Mouse (Mus musculus): ENCODE measurements around the gene Bet1l.

The Bet1l gene

DNA sequence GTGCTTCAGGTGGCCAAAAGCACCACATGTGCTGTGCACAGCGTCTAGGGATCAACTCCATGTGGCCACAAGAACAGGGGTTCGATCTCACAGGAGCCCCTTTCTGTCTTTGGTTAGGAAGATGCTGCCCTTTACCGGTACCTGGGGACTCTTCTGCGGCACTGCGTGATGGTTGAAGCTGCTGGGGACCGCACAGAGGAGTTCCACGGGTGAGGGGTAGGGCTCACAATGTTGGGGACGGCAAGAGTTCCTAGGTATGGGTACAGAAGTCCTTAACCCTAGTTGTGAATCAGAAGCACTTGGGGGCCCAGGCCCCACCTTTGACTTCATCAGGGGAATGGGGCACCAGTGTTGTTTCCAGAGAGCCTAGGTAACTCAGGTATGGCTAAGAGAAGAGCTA lies 1.4 kb upstream of the Bet1l start:
- no peak for DNase-seq (ENCODE audit: low spot score in 2 of 2)

- DNase-seq (ENCODE audit: low spot score in 2 of 2): peak; percentile 87 to 92
Measured at GRCm38 (mm10) chr7:140856785-140857549, 410 bp downstream of the Bet1l start, which contains the start of gene Ric8a. TSS of gene Ric8a (plus strand) at chr7:140856957.

DNA sequence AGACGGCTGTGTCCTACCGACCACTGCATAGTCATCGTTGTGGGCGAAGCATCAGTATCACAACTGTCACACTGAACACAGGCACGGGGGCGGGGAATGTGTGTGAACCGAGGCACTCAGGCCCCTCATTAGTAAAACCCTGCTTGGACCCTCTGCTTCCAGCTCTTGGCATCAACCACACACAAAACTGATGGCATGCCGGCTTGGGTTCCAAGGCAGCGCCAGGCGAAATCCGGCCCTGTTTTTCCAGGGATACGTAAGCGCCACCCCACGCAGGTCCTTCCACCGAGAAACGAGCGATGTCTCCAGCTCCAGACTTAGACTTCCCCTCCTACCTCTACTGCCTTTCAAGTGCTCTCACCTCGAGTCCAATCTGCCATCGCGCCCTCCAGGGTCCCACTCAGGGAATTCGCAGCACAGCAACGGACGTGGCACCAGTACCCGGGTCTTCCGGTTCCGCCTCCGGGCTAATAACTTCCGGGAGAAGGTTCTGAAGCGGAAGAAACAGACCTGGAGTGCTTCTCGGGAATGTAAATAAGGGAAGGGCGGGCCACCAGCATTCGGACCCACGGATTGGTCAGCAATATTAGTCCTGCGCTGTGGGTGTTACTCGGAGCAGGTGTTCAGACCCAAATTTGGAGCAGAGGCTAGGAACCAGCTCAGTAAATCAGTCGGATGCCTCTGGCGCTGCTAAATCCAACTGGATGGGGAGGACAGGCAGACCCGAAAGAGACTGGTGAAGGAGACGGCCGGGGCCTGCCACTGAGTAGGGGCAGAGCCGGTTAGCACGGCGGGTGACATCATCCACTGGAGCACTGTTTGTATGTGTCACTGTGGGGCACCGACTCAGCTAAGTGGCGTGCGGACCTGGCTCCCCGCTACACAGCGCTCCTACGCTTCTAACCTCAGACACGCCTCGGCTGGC lies 1.3 kb downstream of the Bet1l start, which contains the start of gene Gm45785:
Gene Gm45785 (minus strand): TSS at position 472 of the 925 bp plus-strand sequence.
- peak; percentile 76 for DNase-seq (ENCODE audit: low spot score in 2 of 2)

DNA sequence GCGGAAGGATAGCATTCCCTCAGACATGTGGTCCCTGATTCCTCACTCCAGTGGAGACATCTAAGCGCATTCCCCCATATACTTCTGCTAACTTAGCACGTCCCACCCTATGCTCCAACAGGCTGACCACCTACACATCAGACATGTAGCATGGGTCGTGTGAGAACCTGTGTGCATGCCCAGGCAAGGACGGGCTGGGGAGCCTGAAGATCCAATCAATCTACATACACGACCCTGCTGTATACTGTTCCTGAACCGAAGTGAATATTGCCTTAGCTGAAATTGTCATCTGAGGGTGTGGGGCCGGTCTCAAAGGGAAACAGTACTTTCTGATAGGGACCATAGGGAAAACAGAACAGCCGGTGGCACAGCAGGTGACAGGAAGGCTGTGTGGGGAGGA lies 2.2 kb downstream of the Bet1l start:
- DNase-seq (ENCODE audit: low spot score in 2 of 2): no peak

GRCm38 (mm10) chr7:140854483-140854882 lies 2.9 kb downstream of the Bet1l start:
- no peak for DNase-seq (ENCODE audit: low spot score in 2 of 2)

- DNase-seq (ENCODE audit: low spot score in 2 of 2): no peak
Measured at GRCm38 (mm10) chr7:140853386-140853785, 4.0 kb downstream of the Bet1l start.

DNA sequence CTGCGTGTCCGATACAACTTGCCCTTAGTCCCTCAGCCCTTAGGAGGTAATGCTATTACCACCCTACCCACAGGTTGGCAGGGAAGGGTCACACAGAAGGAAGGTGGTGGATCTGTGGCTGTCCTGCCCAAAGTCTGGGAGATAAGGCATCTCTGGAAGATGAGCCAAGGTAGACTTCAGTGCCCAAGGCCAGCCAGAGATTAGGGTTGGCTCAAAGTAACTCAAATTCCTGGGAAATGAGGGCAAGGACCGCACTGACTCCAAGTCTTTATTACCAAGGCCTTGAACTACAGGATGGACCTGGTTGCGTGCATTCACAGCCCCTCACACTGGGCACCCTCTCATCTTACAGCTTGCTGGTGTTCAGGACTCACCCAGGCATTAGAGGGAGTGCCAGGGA lies 5.5 kb downstream of the Bet1l start:
- DNase-seq (ENCODE audit: low spot score in 2 of 2): no peak

- no peak for DNase-seq (ENCODE audit: low spot score in 2 of 2)
Measured at GRCm38 (mm10) chr7:140848591-140848990, 8.8 kb downstream of the Bet1l start.

GRCm38 (mm10) chr7:140847755-140848580 lies 9.4 kb downstream of the Bet1l start, which contains the start of gene Odf3:
TSS of gene Odf3 (plus strand) at chr7:140847805.
- no peak for DNase-seq (ENCODE audit: low spot score in 2 of 2)

DNA sequence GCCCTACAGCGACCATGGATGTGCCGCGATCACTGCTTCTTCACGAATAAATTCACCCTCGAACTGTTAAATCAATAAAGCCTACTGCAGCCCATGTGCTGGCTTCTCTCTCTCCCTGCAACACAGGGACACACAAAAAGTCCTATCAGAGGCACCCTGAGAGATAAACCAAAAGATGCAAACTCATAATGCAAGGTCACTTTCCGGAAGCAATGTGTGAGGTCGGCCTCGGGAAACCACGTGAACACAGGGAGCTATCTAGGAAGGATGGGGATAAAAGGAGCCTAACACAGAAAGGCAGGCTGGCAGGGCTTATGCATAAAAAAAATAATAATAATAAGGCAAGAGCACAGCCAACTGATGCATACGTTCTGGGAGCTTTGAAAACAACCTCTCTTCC lies 10.7 kb downstream of the Bet1l start:
- no peak for DNase-seq (ENCODE audit: low spot score in 2 of 2)

DNA sequence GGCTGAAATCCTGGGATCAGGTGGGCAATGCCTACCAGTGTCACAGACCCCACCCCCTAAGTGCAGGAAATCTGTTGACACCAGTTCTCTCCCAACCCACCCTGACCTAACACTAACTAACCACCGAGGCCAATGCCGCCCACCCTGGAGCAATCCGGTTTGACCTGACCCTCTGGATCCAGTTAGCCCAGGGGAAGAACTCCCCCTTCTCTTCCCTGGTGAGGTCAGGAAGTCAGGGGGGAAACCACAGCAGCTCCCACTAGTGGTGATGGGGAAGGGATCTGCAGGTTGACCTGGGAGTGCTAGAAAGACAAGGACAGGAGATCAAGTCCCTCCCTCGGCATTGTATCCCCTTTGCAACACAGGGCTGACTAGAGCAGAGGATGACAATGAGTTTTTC lies 11.7 kb downstream of the Bet1l start:
- peak in 1 of 2 experiments; percentile 17 for DNase-seq (ENCODE audit: low spot score in 2 of 2)

DNA sequence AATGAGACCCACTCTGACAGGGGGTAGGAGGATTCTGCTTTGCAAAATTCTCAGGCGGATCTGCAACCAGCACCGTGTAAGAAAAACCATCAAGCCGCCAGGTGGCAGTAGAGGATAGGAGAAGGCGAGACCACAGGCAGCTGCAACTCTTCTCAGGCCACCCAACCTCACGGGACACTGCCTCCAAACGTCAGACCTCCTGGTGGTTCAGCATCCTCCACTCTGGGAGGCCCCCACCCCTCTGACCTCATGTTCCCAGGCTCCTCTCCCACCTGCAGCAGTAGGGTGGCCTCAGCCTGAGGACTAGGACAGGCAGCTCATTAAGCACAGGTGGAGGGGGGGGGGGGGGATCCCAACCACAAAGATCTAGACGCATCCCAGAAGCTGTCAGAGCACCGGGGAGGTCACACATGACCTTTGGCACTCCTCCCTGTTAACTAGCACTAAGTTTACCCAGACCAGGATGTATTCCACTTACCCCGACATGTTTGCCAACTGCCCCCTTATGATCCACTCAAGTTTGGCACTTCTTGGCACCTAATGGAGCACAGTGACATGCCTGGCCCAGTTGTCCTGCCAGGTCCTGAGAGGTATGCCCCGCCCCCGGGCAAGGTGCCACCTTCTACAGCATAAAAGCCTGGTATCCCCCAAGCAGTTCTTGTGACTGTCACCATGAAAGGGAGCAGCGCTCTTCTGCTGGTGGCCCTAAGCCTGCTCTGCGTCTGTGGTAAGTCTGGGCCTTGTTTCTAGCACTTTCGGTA lies 12.3 kb downstream of the Bet1l start, which contains the start of gene Scgb1c1:
Gene Scgb1c1 (plus strand): TSS at position 643 of the 761 bp plus-strand sequence.
- DNase-seq (ENCODE audit: low spot score in 2 of 2): peak; percentile 87 to 95

- no peak for DNase-seq (ENCODE audit: low spot score in 2 of 2)
Measured at GRCm38 (mm10) chr7:140843806-140844205, 13.6 kb downstream of the Bet1l start.

DNA sequence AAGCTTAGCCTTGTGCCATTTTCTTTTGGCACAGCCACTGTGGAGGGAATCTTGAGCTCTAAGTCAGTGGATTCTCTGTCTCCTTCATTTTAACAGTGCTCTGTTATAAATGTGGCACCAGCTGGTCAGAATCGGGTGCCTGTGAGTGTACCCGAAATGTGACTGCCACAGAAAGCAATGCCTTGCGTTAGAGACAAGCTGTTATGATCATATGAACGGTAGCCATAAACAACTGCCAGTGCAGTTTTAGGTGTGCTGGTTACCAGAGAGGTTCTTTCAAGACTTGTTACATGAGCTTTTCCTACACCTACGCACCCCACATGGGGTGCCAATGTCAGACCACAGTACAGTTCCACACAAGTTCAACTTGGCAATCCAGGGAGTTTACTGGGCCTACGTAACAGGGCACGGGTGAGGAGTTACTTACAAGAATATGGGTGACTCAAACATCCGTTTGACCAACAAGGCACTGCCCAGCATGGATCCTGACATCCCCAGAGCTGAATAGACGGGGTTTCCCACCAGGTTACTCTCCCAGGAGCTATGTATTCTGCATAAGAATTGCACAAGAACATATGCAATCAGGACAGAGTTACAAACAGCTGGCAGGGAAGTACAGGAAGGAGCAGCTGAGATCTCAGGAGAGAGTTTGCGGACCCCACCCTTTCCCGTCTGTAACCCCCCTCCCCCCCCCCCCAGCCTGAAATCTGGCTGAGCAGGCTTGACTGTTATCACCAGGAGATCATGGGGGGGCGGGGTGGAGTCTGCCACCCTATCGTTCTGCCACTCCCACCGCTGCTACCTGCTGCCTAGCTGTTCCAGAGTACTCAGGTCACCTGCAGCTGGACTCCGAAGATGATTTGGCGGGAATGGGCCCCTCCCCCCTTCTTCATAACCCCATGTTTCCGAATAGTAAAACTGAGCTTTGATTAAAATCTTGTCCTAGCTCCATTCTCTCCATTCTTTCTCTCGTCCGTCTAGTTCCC lies 16.3 kb downstream of the Bet1l start:
- DNase-seq (ENCODE audit: low spot score in 2 of 2): no peak

- DNase-seq (ENCODE audit: low spot score in 2 of 2): no peak
Measured at GRCm38 (mm10) chr7:140839556-140839955, 17.8 kb downstream of the Bet1l start.

- DNase-seq (ENCODE audit: low spot score in 2 of 2): no peak
Measured at GRCm38 (mm10) chr7:140836243-140837115, 20.9 kb downstream of the Bet1l start.

DNA sequence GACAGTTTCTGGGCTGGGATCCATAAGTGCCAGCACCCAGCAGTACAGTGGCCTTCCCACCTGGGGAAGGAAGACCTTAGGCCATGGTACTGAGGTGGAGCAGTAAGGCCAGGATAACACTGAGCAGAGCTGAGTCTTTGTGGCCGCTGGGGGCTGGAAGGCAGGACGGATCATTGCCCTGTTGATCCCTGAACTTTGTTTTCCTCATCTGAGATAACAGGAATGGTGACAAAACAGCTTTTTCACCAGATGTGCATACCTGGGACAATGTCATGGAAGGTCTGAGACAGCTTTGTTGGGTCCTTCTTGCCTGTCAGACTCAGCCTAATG lies 21.7 kb downstream of the Bet1l start:
- DNase-seq (ENCODE audit: low spot score in 2 of 2): no peak

DNA sequence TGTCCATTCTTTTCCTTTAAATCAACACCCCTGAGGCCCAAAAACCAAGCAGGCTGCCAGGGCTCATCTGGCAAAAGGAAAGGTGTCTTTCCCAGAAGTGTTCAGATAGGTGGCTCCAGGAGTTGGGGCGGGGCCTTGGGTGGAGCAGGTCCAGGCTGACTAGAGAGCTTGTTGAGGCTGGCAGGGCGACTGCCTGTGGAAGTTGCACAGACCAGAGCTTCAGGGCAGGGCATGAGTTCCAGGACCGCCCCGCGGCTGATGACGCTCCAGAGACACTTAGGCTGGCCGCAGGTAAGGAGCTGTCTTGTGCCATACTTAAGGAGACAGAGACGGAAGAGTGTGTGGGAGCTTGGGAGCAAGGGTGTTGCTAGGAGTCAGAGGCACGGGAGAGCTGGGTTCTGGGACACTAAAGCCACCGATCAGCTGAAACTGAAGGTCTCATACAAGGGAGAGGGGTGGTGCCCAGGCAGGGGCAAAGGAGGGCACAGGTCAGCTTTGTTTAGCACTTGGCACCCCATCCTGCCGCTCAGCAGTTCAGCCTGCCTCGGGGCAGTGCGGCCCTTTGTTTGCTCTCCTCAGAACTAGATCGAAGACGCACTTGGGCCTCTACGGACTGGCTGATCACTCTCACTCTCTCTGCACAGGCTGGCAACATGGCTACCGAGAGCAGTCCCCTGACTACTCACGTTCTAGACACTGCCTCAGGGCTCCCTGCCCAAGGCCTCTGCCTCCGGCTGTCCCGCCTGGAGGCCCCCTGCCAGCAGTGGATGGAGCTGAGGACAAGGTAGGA lies 22.2 kb downstream of the Bet1l start, which contains the start of gene Urah:
Gene Urah (plus strand): TSS at position 51 of the 790 bp plus-strand sequence.
- no peak for DNase-seq (ENCODE audit: low spot score in 2 of 2)
